Mouse (Mus musculus) adipocyte (in vitro differentiated cells): Measurements from ENCODE around the gene Pcdh20.

Experiments used
- DNase-seq: peaks from one replicate; pipeline ENCODE4 v3.0.0-alpha.2; 2016; ENCODE audit warnings: low spot score

Gene Pcdh20

GRCm38 (mm10) chr14:88470495-88471434 is at the start of gene Pcdh20:
Pcdh20 (minus strand) TSS chr14:88471396.
- no peak for DNase-seq

DNA sequence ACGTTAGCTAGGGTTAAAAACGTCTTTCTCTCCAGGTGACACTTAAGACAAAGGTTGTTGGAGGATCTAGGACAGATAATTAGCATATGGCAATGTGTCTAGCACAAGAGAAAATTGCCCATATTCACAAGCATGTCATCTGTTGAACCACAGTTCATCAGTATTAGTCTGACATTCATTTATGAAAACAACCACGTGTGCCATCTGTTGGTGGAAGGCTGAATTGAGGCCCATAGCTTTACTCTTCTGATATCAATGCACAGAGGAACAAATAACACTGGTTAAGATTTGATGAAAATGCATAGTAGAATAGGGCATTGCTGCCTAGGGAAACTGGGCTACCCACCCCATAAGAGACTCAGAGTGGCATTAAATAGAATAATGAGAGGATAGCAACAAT is 8.7 kb upstream of the Pcdh20 start:
- DNase-seq, result peak; percentile 19

DNA sequence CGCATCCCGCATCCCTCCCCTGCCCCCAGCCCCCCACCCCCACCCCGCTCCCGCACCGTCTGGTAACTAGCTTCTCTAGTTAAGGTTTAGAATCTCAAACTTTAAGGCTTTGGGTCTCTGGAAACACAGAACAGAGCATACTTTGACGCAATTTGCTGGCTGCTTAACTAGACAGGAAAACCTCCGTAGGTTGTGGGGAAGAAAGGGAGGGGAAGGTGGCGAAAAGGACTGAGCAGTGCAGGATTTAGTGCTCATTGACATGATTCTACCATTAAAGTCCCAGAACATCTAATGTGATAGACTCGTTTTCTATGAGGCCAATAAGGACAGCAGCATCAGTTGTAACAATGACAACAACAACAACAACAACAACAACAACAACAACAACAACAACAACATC is 1.2 kb downstream of the Pcdh20 start:
- DNase-seq, result no peak

DNA sequence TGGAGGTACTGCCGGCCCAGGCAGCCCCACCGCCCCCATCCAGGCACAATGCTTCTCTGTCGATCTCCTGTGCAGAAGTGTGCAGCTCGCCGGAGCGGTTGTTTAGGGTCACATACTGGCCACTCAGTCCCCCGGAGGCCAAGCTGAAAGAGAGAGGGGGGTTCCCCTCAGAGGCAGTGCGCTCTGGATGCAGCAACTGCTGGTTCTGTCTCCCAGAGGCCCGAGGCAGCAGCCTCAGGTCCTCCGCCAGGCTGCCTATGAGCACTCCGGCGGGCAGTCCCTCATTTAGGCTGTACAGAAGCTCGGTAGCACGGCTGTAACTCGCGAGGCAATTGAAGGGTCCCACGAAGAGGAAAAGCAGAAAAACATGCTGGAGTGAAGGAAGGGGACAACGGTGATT is 1.8 kb downstream of the Pcdh20 start:
- no peak for DNase-seq

DNA sequence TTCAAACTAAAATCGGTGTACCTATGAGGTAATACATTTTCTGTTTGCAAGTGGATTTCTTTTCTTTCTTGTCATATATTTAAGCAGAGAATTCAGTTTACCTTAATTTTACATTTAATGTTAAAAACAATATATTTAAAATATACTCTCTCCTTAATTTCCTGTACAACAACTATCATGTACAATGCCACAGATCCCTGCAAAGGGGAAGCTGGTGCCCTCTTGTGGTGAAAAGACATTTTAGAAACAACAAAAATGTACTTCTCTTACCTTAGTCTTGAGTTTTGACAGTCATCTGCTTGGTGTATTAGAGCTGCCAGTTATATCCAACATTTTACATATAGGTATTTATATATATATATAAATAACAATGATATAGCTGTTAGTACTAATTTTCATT is 4.8 kb downstream of the Pcdh20 start:
- DNase-seq, result peak; percentile 49

DNA sequence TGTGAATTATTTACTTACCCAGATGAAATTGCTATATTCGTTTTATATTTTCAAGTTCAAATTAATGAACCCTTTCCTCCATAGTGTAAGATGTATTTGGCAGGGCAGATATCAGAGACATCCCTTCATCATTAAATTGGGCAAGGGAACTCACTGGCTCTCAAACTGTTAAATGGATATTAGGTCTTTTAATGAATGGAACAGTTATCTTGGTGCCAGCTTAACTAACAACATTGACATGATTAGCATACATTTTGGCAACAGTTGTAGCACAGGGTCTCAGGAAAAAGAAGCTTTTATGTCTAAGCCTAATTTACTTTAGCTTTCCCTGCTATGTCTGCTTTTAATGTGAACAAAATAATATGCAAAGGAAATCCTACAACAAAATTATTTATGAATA is 6.8 kb downstream of the Pcdh20 start:
- no peak for DNase-seq

GRCm38 (mm10) chr14:88463357-88463756 is 7.8 kb downstream of the Pcdh20 start:
- no peak for DNase-seq

DNA sequence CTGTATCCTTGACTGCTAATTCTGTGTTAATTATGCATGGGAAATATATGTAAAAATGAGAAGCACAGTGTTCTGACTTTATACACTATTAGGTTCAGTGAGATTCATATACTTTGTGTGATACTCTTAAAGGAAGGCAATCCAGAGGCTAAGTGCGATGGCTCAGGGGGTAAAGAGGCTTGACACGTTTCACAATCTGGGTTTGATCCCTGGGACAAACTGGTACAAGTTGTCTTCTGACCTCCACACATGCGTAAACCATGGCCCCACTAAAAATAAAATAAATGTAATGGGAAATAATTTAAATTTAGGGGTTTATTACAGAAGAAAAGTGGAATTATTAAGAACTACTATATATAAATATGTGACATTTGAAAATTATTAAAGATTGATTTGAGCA is 8.3 kb downstream of the Pcdh20 start:
- DNase-seq, result no peak

GRCm38 (mm10) chr14:88460705-88461104 is 10.5 kb downstream of the Pcdh20 start:
- no peak for DNase-seq

DNA sequence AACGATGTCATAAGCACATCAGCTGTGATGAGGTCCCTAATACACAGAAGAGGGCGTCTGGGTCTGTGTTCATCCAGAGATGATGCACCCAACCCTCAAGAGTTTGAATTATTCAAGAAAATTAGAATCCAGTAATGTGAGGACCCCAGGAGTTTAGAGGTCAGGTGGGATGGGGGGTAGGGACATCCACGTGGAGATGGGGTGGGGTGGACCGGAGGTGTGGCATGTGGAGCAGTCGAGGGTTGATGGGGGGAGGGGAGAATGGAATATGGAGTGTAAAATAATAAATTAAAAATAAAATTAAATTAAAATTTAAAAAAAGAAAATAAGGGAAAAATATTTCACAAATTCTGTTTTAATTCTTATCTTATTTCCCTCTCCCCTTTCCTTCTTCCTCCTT is 27.9 kb downstream of the Pcdh20 start:
- DNase-seq, result no peak

DNA sequence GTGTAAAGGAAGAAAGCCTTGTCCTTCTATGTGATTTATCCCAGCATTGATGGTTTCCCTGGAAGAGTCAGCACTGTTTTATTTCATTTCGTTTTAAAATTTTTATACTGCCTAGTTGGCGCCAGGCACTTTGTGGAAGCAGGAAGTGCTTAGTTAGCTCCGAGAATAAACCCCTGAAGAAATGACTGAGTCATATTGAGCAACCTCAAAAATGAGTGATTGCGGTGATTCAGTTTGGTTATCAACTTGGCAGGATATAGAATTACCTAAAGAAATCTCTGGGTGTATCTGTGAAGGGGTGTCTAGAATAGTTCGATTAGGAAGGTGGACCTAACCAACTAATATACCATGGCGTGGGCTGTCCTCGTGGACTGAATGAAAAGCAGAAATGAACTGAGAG is 41.8 kb downstream of the Pcdh20 start:
- DNase-seq, result no peak

DNA sequence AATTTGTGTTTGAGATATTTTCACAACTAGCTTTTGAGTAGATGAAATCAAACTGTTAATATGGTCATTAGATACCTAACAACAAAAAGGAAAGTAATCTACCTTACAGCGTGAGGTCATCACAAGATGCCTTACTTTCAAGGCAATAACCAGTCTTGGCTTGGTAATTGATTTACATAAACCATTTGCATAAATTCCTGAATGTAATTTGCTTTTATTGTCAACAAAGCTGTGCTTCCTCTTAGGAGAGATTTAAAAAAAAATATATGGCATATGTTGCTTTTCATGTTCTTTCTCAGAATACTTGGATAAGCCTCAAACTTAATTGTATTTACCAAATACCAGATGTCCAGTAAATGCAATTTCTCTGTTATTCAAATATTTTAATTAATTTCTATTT is 43.8 kb downstream of the Pcdh20 start:
- no peak for DNase-seq
